Mouse (Mus musculus) CH12.LX (cell line): ENCODE results near the gene Serinc5.

Experiments
- CTCF ChIP-seq, 2 experiments: IDR thresholded peaks in 1 of 2; conservative IDR thresholded peaks in 1 of 2; 2 replicates each; pipeline ENCODE4 v1.5.1; 2011 to 2012; ENCODE audit warnings: low read depth in 2 of 2, low read length in 2 of 2, improper control_type of control experiment in 1 of 2, inconsistent platforms in 1 of 2, mild to moderate bottlenecking in 1 of 2, moderate library complexity in 1 of 2
- TBP ChIP-seq: conservative IDR thresholded peaks from 2 replicates; pipeline ENCODE4 v1.6.1; 2011; ENCODE audit warnings: low read depth, low read length, improper control_type of control experiment
- USF1 ChIP-seq: IDR thresholded peaks from 2 replicates; pipeline ENCODE4 v1.6.1; 2014; ENCODE audit warnings: low read depth, mild to moderate bottlenecking, inconsistent platforms, low read length, improper control_type of control experiment

GRCm38 (mm10) chr13:92659611-92660010 is 48.7 kb downstream of the Serinc5 start:
- TF ChIP-seq USF1 (no peak), TBP (no peak), CTCF (conservative IDR thresholded peaks at IDR 0.05 in 1 of 2, IDR thresholded peaks at IDR 0.05 in 1 of 2; ENCODE audit: low read depth in 2 of 2, low read length in 2 of 2) (no peak)
